Mouse (Mus musculus) midbrain, embryonic 13.5 days (tissue): Measurements from ENCODE around the gene Vav3. TPM values are rescaled to one million over a fixed set of nuclear protein-coding genes. Genes with fewer than 3 reads are reported as not detected.

Source experiments
- ATAC-seq: fragments of 200-750 bp; cut with Nextera tagmentation; 2 replicates; pipeline ENCODE4 v1.8.0; 2017; ENCODE audit warnings: mild to moderate bottlenecking, moderate TSS enrichment, moderate library complexity
- H3K27ac ChIP-seq: fragments of 300-500 bp; sonication (generic); 2 replicates; pipeline ENCODE4 v1.5.1; 2015; ENCODE audit warnings: inconsistent platforms, mild to moderate bottlenecking, moderate library complexity
- H3K27me3 ChIP-seq: fragments of 300-500 bp; sonication (generic); 2 replicates; pipeline ENCODE4 v1.6.1; 2015; ENCODE audit warnings: mild to moderate bottlenecking, inconsistent platforms
- H3K36me3 ChIP-seq: fragments of 300-500 bp; sonication (generic); 2 replicates; pipeline ENCODE4 v1.6.1; 2015; ENCODE audit warnings: mild to moderate bottlenecking, inconsistent platforms
- H3K4me1 ChIP-seq: fragments of 300-500 bp; sonication (generic); replicated peaks from 2 replicates; pipeline ENCODE4 v1.6.1; 2015; ENCODE audit warnings: inconsistent platforms
- H3K4me2 ChIP-seq: fragments of 300-500 bp; sonication (generic); replicated peaks from 2 replicates; pipeline ENCODE4 v1.6.1; 2015; ENCODE audit warnings: moderate library complexity, mild to moderate bottlenecking, inconsistent platforms
- H3K4me3 ChIP-seq: fragments of 300-500 bp; sonication (generic); replicated peaks from 2 replicates; pipeline ENCODE4 v1.5.1; 2015; ENCODE audit warnings: mild to moderate bottlenecking, inconsistent platforms
- H3K9ac ChIP-seq: fragments of 300-500 bp; sonication (generic); replicated peaks from 2 replicates; pipeline ENCODE4 v1.6.1; 2015; ENCODE audit warnings: mild to moderate bottlenecking, inconsistent platforms
- H3K9me3 ChIP-seq: fragments of 300-500 bp; sonication (generic); 2 replicates; pipeline ENCODE4 v1.6.1; 2016; ENCODE audit warnings: mild to moderate bottlenecking, inconsistent platforms
- WGBS: fragments of 180-500 bp; shearing (Covaris S2); methylation state at CpG from one replicate; pipeline ENCODE4 v1.1.7; 2015; 5-methylcytosine and 5-hydroxymethylcytosine counted together
- polyA plus RNA-seq: library from polyadenylated mRNA; unstranded; fragments of >200 nt; fragmentation: Nextera tagmentation; extraction: Ambion mirVana; gene quantifications from 2 replicates; pipeline ENCODE4 v1.2.1, GENCODE M21; 2015

The Vav3 gene
- polyA plus RNA-seq, 1 experiment from 2014 or later, result 32.6 TPM

DNA sequence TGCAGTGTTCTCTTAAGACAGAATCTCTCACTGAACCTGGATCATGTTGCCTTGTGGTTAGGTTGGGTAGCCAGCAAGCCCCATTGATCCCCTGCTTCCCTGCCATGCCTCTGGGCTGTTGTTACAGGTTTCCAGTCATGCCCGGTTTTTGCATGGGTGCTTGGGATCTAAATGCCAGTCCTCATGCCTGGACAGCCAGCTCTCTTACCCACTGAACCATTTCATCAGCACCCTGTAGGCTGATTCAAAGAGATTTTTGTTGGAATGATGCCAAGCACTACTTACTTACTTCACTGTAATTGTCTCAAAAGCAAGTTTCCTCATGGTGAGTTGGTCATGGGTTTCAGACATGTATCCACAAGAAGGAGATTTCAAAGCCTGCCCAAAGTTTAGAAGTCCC, 281.9 kb downstream of the Vav3 start:
- H3K27me3 ChIP-seq, result no peaks in the 10 kb centered on the region
- H3K4me2 ChIP-seq, result no peak overlapping the region
- H3K36me3 ChIP-seq, result no peaks in the 10 kb centered on the region
- ATAC-seq, result no peak
- H3K4me3 ChIP-seq, result no peak overlapping the region
- H3K9ac ChIP-seq, result no peak overlapping the region
- H3K9me3 ChIP-seq, result no peaks in the 10 kb centered on the region
- H3K27ac ChIP-seq, result no peak overlapping the region
- 72% methylated on average over 1 of the region's 1 CpGs for WGBS
- no peaks in the 10 kb centered on the region for H3K4me1 ChIP-seq

DNA sequence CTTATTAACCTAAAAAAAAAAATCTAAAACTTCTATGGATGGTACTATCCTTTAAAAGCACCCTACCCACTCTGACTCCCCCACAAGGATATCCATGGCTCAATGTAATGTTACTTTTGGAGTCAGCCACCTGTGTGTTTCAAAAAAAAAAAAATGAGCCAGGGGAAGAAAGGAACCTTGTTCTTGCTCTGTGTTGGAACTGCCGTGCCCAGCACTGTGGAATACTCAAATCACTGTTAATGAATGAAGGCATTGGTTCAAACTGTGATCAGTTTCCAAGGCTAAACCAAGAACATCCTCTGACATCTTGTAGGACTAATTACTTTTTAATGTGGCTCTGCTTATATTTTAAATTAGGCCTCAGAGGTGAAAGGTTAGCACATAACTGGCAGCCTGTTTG, 282.4 kb downstream of the Vav3 start:
- Histone ChIP-seq H3K27ac (no peak overlapping the region), H3K4me1 (no peaks in the 10 kb centered on the region), H3K4me3 (no peak overlapping the region), H3K4me2 (no peak overlapping the region), H3K9me3 (no peaks in the 10 kb centered on the region), H3K27me3 (no peaks in the 10 kb centered on the region), H3K9ac (no peak overlapping the region), H3K36me3 (no peaks in the 10 kb centered on the region)
- 82% methylated on average over 1 of the region's 1 CpGs for WGBS
- ATAC-seq, result no peak

DNA sequence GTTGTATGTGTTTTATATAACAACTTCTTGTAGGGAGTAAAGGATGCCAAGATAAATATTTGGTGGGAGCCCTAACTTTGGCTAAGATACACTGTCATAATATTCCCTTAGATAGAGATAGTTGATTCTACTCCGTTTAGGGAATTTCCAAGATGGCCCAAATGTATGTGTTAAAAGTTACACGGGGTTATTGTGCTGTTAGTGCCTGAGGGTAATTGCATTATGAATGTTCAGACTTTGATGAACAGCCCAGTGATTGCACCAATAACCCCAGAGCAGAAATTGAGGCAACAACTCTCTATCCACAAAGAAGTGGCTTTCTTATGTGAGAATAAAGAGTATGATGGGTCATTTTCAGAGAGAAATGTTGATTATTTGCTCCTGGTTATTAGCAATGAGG, 283.3 kb downstream of the Vav3 start:
- Histone ChIP-seq H3K9ac (no peak overlapping the region), H3K9me3 (no peaks in the 10 kb centered on the region), H3K4me1 (no peaks in the 10 kb centered on the region), H3K27ac (no peak overlapping the region), H3K4me2 (no peak overlapping the region), H3K4me3 (no peak overlapping the region), H3K27me3 (no peaks in the 10 kb centered on the region), H3K36me3 (no peaks in the 10 kb centered on the region)
- no peak for ATAC-seq
- 86% methylated on average over 2 of the region's 2 CpGs for whole genome bisulfite sequencing

DNA sequence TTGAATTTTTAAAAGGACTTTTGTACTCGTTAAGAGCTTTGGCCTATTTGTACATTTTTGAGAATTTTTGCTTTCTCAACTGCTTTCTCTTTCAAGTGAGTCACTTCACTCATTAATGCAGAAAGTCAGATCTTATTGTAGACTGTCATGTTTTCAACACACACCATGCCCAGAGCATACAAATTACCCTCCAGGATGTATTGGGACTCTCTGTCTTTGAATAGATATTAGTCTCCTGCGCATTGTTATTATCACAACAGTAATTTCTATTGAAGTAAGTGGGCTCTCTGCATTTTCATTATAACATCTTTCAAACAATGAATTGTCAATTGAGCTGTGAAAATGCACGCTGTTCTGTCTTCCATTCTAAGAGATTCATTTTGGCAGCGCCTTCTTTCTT, 295.6 kb downstream of the Vav3 start:
- Histone ChIP-seq H3K4me3 (no peak overlapping the region), H3K36me3 (no peaks in the 10 kb centered on the region), H3K4me2 (no peak overlapping the region), H3K9me3 (no peaks in the 10 kb centered on the region), H3K4me1 (peaks cover 10% of the 10 kb centered on the region), H3K27ac (no peak overlapping the region), H3K27me3 (no peaks in the 10 kb centered on the region), H3K9ac (no peak overlapping the region)
- 0 out of 2 replicates have a peak, but pooled peaks have one; percentile 56 for ATAC-seq
- WGBS, result 38% methylated on average over 4 of the region's 4 CpGs

DNA sequence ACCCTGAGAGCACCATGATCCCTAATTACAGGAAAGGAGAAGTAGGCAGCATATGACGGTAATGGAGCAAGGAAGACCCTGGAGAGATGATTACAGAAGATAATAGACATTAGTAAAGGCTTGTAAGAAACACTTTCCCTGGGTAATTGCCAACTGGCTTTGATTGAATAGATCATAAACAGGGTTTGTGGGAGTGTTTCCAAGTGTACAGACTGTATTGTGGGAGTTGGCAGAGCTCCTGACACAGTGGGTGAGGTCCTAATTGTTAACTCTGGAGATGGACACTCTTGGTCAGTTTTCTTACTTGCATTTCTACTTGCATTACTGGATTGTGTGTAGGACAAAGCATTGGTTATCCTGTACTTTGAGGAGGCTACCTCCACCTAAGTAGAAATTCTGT, 298.9 kb downstream of the Vav3 start:
- peaks cover 10% of the 10 kb centered on the region for H3K4me1 ChIP-seq
- H3K27me3 ChIP-seq, result no peaks in the 10 kb centered on the region
- H3K9me3 ChIP-seq, result no peaks in the 10 kb centered on the region
- no peak overlapping the region for H3K9ac ChIP-seq
- no peak overlapping the region for H3K27ac ChIP-seq
- no peak overlapping the region for H3K4me3 ChIP-seq
- no peak for ATAC-seq
- no peaks in the 10 kb centered on the region for H3K36me3 ChIP-seq
- H3K4me2 ChIP-seq, result no peak overlapping the region
- WGBS, result 72% methylated on average over 1 of the region's 1 CpGs

DNA sequence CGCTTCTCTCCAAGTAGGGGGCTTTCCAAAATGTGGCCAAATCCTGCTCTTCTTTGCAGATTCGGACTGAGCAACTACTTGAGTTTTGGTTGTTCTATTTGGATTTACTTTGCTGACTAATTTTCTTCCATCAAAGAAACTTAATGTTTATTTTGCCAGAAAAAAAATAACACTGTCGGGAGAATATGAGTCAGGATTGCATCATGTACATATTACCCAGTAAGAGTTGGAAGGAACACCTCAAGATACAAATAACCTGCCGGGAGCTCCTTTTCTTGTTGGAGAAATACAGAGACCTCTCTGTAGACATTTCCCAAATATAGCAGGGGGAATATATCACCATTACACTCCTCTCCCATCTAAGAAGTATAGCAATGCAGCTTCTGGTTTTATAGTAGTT, 300.3 kb downstream of the Vav3 start:
- Histone ChIP-seq H3K9ac (no peak overlapping the region), H3K36me3 (no peaks in the 10 kb centered on the region), H3K27ac (no peak overlapping the region), H3K4me3 (no peak overlapping the region), H3K27me3 (no peaks in the 10 kb centered on the region), H3K4me1 (peaks cover 10% of the 10 kb centered on the region), H3K4me2 (no peak overlapping the region), H3K9me3 (no peaks in the 10 kb centered on the region)
- no peak for ATAC-seq
- WGBS, result 88% methylated on average over 4 of the region's 4 CpGs

DNA sequence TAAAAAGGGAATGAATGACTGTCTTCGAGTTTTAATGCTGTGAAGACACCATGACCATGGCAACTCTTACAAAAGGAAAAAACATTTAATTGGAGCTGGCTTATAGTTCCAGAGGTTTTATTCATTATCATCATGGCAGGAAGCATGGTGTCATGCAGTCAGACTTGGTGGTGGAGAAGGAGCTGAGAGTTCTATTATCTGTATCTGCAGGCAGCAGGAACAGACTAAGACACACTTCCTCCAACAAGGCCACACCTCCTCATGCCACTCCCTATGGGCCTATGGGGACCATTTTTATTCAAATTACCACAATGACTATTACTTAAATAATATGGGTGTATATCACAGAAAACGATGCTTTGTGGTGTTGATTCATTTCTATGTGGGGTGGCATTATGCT, 307.8 kb downstream of the Vav3 start:
- no peak overlapping the region for H3K9ac ChIP-seq
- no peak overlapping the region for H3K27ac ChIP-seq
- 82% methylated on average over 2 of the region's 2 CpGs for WGBS
- no peak overlapping the region for H3K4me2 ChIP-seq
- H3K27me3 ChIP-seq, result no peaks in the 10 kb centered on the region
- no peak for ATAC-seq
- H3K4me3 ChIP-seq, result no peak overlapping the region
- no peaks in the 10 kb centered on the region for H3K36me3 ChIP-seq
- H3K4me1 ChIP-seq, result no peaks in the 10 kb centered on the region
- H3K9me3 ChIP-seq, result no peaks in the 10 kb centered on the region

DNA sequence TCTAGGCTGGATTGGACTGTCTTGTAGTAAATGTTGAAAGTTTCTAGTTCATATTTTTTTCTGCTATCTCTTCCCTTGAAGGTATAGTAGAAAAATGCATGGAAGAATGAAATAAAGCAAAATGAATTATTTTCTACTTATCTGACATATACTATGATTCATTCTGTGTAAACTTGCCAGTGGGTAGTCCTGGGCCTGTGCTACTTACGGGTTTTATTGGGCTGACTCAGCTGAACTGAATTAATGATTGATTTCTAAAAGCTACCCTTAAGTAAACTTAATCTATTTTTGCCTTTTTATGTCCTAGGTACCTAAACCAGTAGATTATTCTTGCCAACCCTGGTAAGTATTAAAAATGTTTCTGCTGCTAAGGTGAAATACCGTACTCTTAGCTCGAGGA, 311.0 kb downstream of the Vav3 start:
- Histone ChIP-seq H3K9ac (no peak overlapping the region), H3K27ac (no peak overlapping the region), H3K36me3 (no peaks in the 10 kb centered on the region), H3K4me3 (no peak overlapping the region), H3K4me1 (no peaks in the 10 kb centered on the region), H3K9me3 (no peaks in the 10 kb centered on the region), H3K27me3 (no peaks in the 10 kb centered on the region), H3K4me2 (no peak overlapping the region)
- ATAC-seq, result no peak
- 92% methylated on average over 3 of the region's 3 CpGs for WGBS

DNA sequence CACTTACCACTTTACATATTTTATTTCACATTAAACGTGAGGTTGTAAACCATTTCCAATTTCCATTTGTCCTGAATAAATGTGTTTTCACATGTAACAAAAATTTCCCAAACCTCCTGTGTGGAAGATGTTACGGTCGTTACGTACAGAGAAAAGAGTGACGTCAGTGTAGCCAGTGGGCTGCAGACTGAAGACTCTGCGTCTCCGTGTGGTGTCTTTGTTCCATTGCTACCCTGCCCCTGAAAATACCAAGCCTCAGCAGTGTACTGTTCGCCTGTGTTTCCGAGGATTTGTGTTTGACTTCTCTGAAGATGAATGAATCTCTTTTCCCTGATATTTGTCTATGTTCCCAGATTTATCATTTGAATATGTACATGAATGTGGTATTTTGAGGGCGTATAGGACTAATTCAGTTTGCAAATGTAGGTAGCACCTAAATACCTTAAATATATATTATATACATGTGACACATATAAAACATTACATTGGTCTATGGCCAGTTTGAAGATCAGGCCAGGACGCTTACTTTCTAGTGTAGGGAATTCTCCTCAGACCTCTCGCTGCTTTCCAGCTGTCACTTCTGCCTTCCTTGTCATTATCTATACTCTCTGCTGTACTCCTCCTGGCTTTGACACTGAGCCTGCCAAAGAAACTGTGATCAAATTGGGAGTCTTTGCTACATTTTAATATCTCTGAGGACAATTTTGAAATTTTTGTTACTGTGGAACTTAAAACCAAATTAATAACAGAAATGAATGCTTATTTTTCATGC, 312.6 kb downstream of the Vav3 start:
- ATAC-seq, result peak; percentile 79
- Histone ChIP-seq H3K4me3 (no peak overlapping the region), H3K9ac (no peak overlapping the region), H3K4me2 (no peak overlapping the region), H3K36me3 (no peaks in the 10 kb centered on the region), H3K4me1 (no peaks in the 10 kb centered on the region), H3K27me3 (no peaks in the 10 kb centered on the region), H3K27ac (no peak overlapping the region), H3K9me3 (no peaks in the 10 kb centered on the region)
- 54% methylated on average over 12 of the region's 12 CpGs for WGBS

DNA sequence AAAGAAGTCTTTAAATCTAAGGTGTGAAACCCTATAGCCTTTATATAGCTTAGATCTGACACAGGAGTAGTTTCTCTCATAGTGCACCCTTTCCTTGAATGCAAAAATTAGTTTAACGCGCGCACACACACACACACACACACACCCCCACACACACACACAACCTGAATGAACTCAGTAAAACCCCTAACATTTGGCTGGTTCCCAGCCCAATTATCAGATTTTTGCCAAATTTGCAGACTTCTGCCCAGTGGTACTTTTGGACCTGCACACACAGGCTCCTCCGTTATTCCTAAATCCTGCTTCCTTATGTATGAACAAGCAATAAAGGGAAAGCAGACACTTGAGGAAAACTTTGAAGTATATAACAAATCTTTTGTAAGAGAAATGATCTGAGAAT, 313.9 kb downstream of the Vav3 start:
- no peaks in the 10 kb centered on the region for H3K4me1 ChIP-seq
- ATAC-seq, result no peak
- H3K4me2 ChIP-seq, result no peak overlapping the region
- H3K27me3 ChIP-seq, result no peaks in the 10 kb centered on the region
- no peak overlapping the region for H3K4me3 ChIP-seq
- no peak overlapping the region for H3K27ac ChIP-seq
- WGBS, result 94% methylated on average over 4 of the region's 4 CpGs
- no peaks in the 10 kb centered on the region for H3K36me3 ChIP-seq
- no peaks in the 10 kb centered on the region for H3K9me3 ChIP-seq
- no peak overlapping the region for H3K9ac ChIP-seq

DNA sequence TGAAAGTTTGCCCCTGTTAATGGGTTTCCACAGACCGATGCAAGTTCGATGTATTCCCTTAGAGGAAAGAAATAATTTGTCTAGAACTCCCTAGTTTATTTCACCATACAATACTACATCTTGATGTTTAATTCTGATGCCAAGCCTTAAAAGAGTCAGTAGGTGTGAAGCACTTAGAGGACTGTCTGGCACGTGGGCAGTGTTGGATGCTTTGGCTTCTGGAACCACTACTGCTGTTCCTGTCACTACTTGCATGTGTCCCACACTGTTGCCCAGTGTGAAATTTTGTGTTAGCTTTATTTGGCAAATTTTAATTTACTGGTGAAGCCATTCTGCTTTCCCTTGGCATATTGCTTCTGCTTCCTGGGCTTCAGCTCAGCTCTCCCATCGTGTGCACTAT, 331.3 kb downstream of the Vav3 start:
- no peak overlapping the region for H3K9ac ChIP-seq
- no peak overlapping the region for H3K27ac ChIP-seq
- no peaks in the 10 kb centered on the region for H3K9me3 ChIP-seq
- H3K4me3 ChIP-seq, result no peak overlapping the region
- H3K4me1 ChIP-seq, result no peaks in the 10 kb centered on the region
- H3K36me3 ChIP-seq, result no peaks in the 10 kb centered on the region
- H3K4me2 ChIP-seq, result no peak overlapping the region
- 94% methylated on average over 4 of the region's 4 CpGs for WGBS
- ATAC-seq, result no peak
- H3K27me3 ChIP-seq, result no peaks in the 10 kb centered on the region

DNA sequence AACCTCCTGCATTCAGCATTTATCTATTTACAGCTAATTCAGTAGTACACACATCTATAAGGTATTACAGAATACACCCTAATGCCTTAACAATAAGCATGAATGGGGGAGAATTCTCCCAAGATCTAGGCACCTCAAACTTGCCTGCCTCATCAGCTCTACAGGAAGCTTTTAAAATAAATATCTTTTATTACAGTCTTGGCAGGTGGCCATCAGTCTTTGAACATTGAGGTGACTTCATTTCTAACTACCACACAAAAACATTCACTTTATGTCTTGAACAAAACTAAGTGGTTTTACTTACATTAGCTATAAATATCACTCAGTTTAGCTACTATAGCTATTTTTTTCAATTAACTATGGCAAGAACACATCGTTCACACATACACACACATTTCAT, 332.5 kb downstream of the Vav3 start:
- H3K27me3 ChIP-seq, result no peaks in the 10 kb centered on the region
- no peak for ATAC-seq
- no peak overlapping the region for H3K4me2 ChIP-seq
- H3K9ac ChIP-seq, result no peak overlapping the region
- WGBS, result 97% methylated on average over 1 of the region's 1 CpGs
- H3K27ac ChIP-seq, result no peak overlapping the region
- no peaks in the 10 kb centered on the region for H3K36me3 ChIP-seq
- H3K9me3 ChIP-seq, result no peaks in the 10 kb centered on the region
- no peak overlapping the region for H3K4me3 ChIP-seq
- no peaks in the 10 kb centered on the region for H3K4me1 ChIP-seq

DNA sequence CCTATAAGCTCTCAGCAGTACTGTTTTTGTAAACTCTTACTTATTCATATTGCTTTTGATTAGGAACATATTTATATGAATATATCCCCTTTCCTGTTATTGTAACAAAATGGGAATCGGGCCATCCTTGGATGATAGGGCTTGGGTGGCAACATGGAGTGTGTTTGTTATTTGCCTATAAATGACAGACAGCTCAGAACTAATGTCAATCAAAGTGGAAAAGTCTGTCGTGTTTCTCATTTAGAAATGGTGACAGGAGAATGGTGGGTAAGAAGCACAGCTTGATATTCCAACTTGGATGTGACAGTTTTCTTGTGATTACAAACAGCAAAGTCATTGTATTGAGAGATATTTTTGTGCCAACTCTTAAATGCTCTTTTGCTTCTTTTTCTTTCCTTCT, 339.8 kb downstream of the Vav3 start:
- H3K27me3 ChIP-seq, result no peaks in the 10 kb centered on the region
- H3K9me3 ChIP-seq, result no peaks in the 10 kb centered on the region
- no peak overlapping the region for H3K9ac ChIP-seq
- 78% methylated on average over 2 of the region's 2 CpGs for WGBS
- ATAC-seq, result no peak
- no peak overlapping the region for H3K27ac ChIP-seq
- no peak overlapping the region for H3K4me3 ChIP-seq
- no peaks in the 10 kb centered on the region for H3K4me1 ChIP-seq
- H3K4me2 ChIP-seq, result no peak overlapping the region
- H3K36me3 ChIP-seq, result peaks cover 6% of the 10 kb centered on the region; the same call in 1 of the 2 replicates
